Mouse (Mus musculus) monocyte, adult 59 days (primary cell): ENCODE results near the gene Nkx2-1. TPM values are rescaled to one million over a fixed set of nuclear protein-coding genes. Genes with fewer than 3 reads are reported as not detected.

Experiments
- total RNA-seq, 2 experiments: library from RNA; stranded (reverse); gene quantifications; one replicate each; pipeline ENCODE4 v1.2.4; 2023

Gene Nkx2-1
- not detected for total RNA-seq

DNA sequence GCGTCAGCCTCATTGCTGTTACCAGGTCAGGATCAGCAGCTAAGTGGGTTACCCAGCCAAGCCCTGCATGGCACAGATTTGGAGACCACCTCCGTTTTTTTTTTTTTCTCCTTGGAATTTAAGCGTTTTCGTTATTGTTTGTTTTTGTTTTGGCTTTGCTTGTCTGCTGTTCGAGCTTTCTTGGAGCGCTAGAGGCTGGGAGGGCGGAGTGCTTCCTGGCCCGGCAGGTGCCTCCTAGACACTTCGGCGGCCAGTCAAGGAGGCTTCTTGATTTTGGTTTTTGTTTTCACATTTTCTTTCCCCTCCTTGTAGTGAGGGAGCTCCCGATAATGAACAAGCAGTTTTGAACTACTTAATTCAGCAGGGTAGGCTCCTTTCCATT, at the start of gene Nkx2-1:
Nkx2-1 (minus strand) TSS at position 25 of the 382 bp plus-strand sequence.

Other genes starting within 250 kb of the Nkx2-1 start
- gene Mbip, start 191.0 kb downstream of the Nkx2-1 start, total RNA-seq, result 10 to 100 TPM; 26.5 to 31.6 TPM
- not detected for gene Nkx2-9, start 76.4 kb upstream of the Nkx2-1 start, total RNA-seq
- not detected for gene Pax9, start 154.9 kb upstream of the Nkx2-1 start, total RNA-seq